Mouse (Mus musculus) spleen, adult 2 months (tissue): ENCODE measurements around the gene Pla2g7.

ENCODE experiments used
- CTCF ChIP-seq: fragments of 200-500 bp; IDR thresholded peaks from 2 replicates; pipeline ENCODE4 v1.5.1; 2011; ENCODE audit warnings: mild to moderate bottlenecking, inconsistent platforms; ENCODE audit not compliant: insufficient read depth, insufficient read length, insufficient replicate concordance; ENCODE audit errors: extremely low read depth
- POLR2A ChIP-seq: fragments of 200-500 bp; IDR thresholded peaks from 2 replicates; pipeline ENCODE4 v1.6.1; 2011; ENCODE audit warnings: low read depth, low read length, inconsistent platforms

GRCm38 (mm10) chr17:43643191-43643590 lies 75.3 kb downstream of the Pla2g7 start:
- TF ChIP-seq CTCF = no peak
- no peak for TF ChIP-seq POLR2A
